Mouse (Mus musculus): ENCODE measurements around the gene AU041133. TPM values are rescaled to one million over a fixed set of nuclear protein-coding genes. Genes with fewer than 3 reads are reported as not detected.
"Not testable (repeated sequence)": the region's sequence is repeated elsewhere in the genome, so short reads cannot be mapped to it uniquely, and the experiment has no call there.

Gene AU041133
- 3.8 and 7.8 TPM in 2 replicates for total RNA-seq (2015)
- total RNA-seq (2017) = 4.8 and 5.2 TPM in 2 replicates

- peak; percentile 100 for ATAC-seq (replicated peaks; ENCODE audit: poor library complexity)
Observed at GRCm38 (mm10) chr10:82127850-82128401, at the start of gene AU041133. AU041133 (plus strand) TSS chr10:82128013.

- peak; percentile 93 for ATAC-seq (replicated peaks; ENCODE audit: poor library complexity)
Observed at GRCm38 (mm10) chr10:82082728-82083621, 44.8 kb upstream of the AU041133 start, which contains the start of gene BC024063. BC024063 (plus strand) TSS chr10:82083353.

- not testable (repeated sequence) for ATAC-seq (replicated peaks; ENCODE audit: poor library complexity)
Observed at GRCm38 (mm10) chr10:82083622-82083971, 44.2 kb upstream of the AU041133 start.

- ATAC-seq (replicated peaks; ENCODE audit: poor library complexity) = no peak
Observed at GRCm38 (mm10) chr10:82117206-82117605, 10.6 kb upstream of the AU041133 start.

- ATAC-seq (replicated peaks; ENCODE audit: poor library complexity) = no peak
Observed at GRCm38 (mm10) chr10:82145282-82145681, 17.5 kb downstream of the AU041133 start.

- no peak for ATAC-seq (replicated peaks; ENCODE audit: poor library complexity)
Observed at GRCm38 (mm10) chr10:82147571-82147970, 19.8 kb downstream of the AU041133 start.

GRCm38 (mm10) chr10:82167777-82168176 lies 40.0 kb downstream of the AU041133 start:
- ATAC-seq (replicated peaks; ENCODE audit: poor library complexity) = peak; percentile 61

- peak; percentile 69 for ATAC-seq (replicated peaks; ENCODE audit: poor library complexity)
Observed at GRCm38 (mm10) chr10:82169776-82170175, 42.0 kb downstream of the AU041133 start.

- peak; percentile 74 for ATAC-seq (replicated peaks; ENCODE audit: poor library complexity)
Observed at GRCm38 (mm10) chr10:82170808-82171207, 43.0 kb downstream of the AU041133 start.

GRCm38 (mm10) chr10:82178257-82179064 lies 50.6 kb downstream of the AU041133 start:
- peak; percentile 87 for ATAC-seq (replicated peaks; ENCODE audit: poor library complexity)

Other genes starting within 250 kb of the AU041133 start
- 1.3 TPM in 1 of 2 replicates, not detected in the other for gene Zfp781, start 197.5 kb upstream of the AU041133 start, total RNA-seq (2015)
- gene Zfp781, start 197.5 kb upstream of the AU041133 start, total RNA-seq (2017) = 0.27 TPM in 1 of 2 replicates, not detected in the other
- 6.5 and 13.5 TPM in 2 replicates for gene Zfp873, start 79.9 kb upstream of the AU041133 start, total RNA-seq (2015)
- gene Zfp873, start 79.9 kb upstream of the AU041133 start, total RNA-seq (2017) = 5.0 and 8.6 TPM in 2 replicates
- gene BC024063, start 44.7 kb upstream of the AU041133 start, total RNA-seq (2015) = 0.29 and 0.94 TPM in 2 replicates
- 0.24 and 1.3 TPM in 2 replicates for gene BC024063, start 44.7 kb upstream of the AU041133 start, total RNA-seq (2017)
- gene Zfp938, start 113.3 kb downstream of the AU041133 start, total RNA-seq (2015) = 3.3 and 10.2 TPM in 2 replicates
- 7.0 and 7.3 TPM in 2 replicates for gene Zfp938, start 113.3 kb downstream of the AU041133 start, total RNA-seq (2017)
- gene 4932415D10Rik, start 188.6 kb downstream of the AU041133 start, total RNA-seq (2015) = not detected in 2 replicates
- not detected in 2 replicates for gene 4932415D10Rik, start 188.6 kb downstream of the AU041133 start, total RNA-seq (2017)
- gene Gm4924, start 226.2 kb downstream of the AU041133 start, total RNA-seq (2015) = 3.9 and 4.0 TPM in 2 replicates
- gene Gm4924, start 226.2 kb downstream of the AU041133 start, total RNA-seq (2017) = 2.7 and 3.5 TPM in 2 replicates

All from megakaryocyte progenitor cell, adult 5-6 weeks (primary cell).